Mouse (Mus musculus) kidney, adult 2 months (tissue): ENCODE measurements around the gene Ppil1.

Source experiments
- CTCF ChIP-seq: fragments of 200-500 bp; conservative IDR thresholded peaks from 2 replicates; pipeline ENCODE4 v1.5.1; 2011; ENCODE audit warnings: low read depth, mild to moderate bottlenecking, control low read depth, low read length, moderate library complexity, mixed read lengths; ENCODE audit not compliant: insufficient read depth, insufficient read length
- POLR2A ChIP-seq: fragments of 200-500 bp; IDR thresholded peaks from one replicate; pipeline ENCODE4 v1.6.1; 2011; ENCODE audit warnings: low read depth, low read length, control low read depth

- TF ChIP-seq CTCF (no peak), POLR2A (no peak)
Observed at GRCm38 (mm10) chr17:29220631-29221030, 43.4 kb downstream of the Ppil1 start.
